Mouse (Mus musculus) layer of hippocampus, adult 11-12 months (tissue): ENCODE measurements at regions not wholly inside any gene's neighbourhood (a gene's known extent, or its start where the extent isn't known, plus 50 kb on each side); places are given as distances from the start of the nearest gene placed in this dataset.

Experiments
- DNase-seq: peaks from one replicate; pipeline ENCODE4 v3.0.0; 2022; ENCODE audit warnings: low spot score

- no peak for DNase-seq
Measured at GRCm38 (mm10) chr9:41833408-41833807, 290.7 kb downstream of the Sorl1 start.

- DNase-seq = no peak
Measured at GRCm38 (mm10) chr9:41827356-41827755, 296.7 kb downstream of the Sorl1 start.

GRCm38 (mm10) chr9:41821401-41821800, 302.7 kb downstream of the Sorl1 start:
- no peak for DNase-seq

- DNase-seq = no peak
Measured at GRCm38 (mm10) chr9:41817740-41818461, 306.2 kb downstream of the Sorl1 start.

GRCm38 (mm10) chr9:41815921-41816320, 308.2 kb downstream of the Sorl1 start:
- no peak for DNase-seq

GRCm38 (mm10) chr9:41809291-41809690, 314.8 kb downstream of the Sorl1 start:
- no peak for DNase-seq

- no peak for DNase-seq
Measured at GRCm38 (mm10) chr9:41808791-41809190, 315.3 kb downstream of the Sorl1 start.

- no peak for DNase-seq
Measured at GRCm38 (mm10) chr9:41806289-41806621, 317.8 kb downstream of the Sorl1 start.

GRCm38 (mm10) chr9:41805491-41806288, 318.4 kb downstream of the Sorl1 start:
- no peak for DNase-seq

GRCm38 (mm10) chr9:41804711-41805331, 319.3 kb downstream of the Sorl1 start:
- DNase-seq = no peak

GRCm38 (mm10) chr9:41803680-41804460, 320.2 kb downstream of the Sorl1 start:
- DNase-seq = peak; percentile 29

GRCm38 (mm10) chr9:41801376-41801775, 322.7 kb downstream of the Sorl1 start:
- no peak for DNase-seq

- no peak for DNase-seq
Measured at GRCm38 (mm10) chr9:41792830-41793213, 331.3 kb downstream of the Sorl1 start.

GRCm38 (mm10) chr9:41792173-41792829, 331.8 kb downstream of the Sorl1 start:
- DNase-seq = no peak

- DNase-seq = peak; percentile 68
Measured at GRCm38 (mm10) chr9:41791501-41792172, 332.5 kb downstream of the Sorl1 start.

GRCm38 (mm10) chr9:41785131-41785530, 339.0 kb downstream of the Sorl1 start:
- DNase-seq = no peak

GRCm38 (mm10) chr9:41772281-41772902, 351.7 kb downstream of the Sorl1 start:
- DNase-seq = no peak

- DNase-seq = no peak
Measured at GRCm38 (mm10) chr9:41771276-41771675, 352.8 kb downstream of the Sorl1 start.

- no peak for DNase-seq
Measured at GRCm38 (mm10) chr9:41768316-41768715, 355.8 kb downstream of the Sorl1 start.

GRCm38 (mm10) chr9:41766533-41766920, 357.6 kb downstream of the Sorl1 start:
- DNase-seq = peak; percentile 61
